Mouse (Mus musculus) urinary bladder, postnatal 4 days (tissue): ENCODE measurements at regions not wholly inside any gene's neighbourhood (a gene's known extent, or its start where the extent isn't known, plus 50 kb on each side); places are given as distances from the start of the nearest gene placed in this dataset.

ENCODE experiments used
- DNase-seq, 2 experiments: peaks; one replicate each; pipeline ENCODE4 v3.0.0; 2021 to 2022; ENCODE audit warnings: low spot score in 2 of 2

DNA sequence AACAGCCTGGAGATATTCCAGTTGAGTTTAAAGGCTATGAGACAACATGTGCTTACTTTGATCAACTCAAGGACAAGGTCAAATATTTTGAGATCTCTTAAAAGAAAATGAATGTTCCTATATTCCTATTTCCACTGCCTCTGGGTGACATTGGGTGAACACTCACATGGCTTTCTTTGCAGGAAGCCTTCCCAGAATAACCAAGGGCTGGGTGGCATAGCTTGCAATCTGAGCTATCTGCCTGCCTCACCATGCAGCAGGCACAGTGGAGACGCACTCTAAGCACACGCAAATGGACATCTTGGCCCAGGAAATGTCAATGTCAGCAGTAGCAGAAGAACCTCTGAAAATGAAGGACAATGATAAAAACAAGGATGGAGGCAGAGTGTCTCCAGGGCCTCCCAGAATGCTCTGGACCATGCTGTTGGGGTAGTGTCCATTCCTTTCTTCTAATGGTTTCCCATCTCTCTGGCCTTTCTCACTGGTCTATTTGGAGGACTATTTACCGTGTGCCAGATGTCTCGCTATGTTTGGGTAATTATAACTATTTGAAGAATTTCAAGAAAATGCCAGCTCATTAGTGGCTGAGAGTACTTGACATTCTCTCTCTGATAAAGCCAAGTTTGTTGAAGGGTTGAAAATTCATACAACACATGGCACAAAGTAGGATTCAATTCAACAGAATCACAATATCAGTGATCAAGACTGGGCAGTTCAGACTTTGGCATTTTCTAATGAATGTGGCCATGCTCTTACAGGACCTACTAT is 276.3 kb upstream of the Rnf32 start:
- DNase-seq, result no peak

GRCm38 (mm10) chr5:28904500-28904899 is 291.3 kb upstream of the Rnf32 start:
- DNase-seq, result no peak

GRCm38 (mm10) chr5:28903805-28904320 is 291.9 kb upstream of the Rnf32 start:
- DNase-seq, result no peak

DNA sequence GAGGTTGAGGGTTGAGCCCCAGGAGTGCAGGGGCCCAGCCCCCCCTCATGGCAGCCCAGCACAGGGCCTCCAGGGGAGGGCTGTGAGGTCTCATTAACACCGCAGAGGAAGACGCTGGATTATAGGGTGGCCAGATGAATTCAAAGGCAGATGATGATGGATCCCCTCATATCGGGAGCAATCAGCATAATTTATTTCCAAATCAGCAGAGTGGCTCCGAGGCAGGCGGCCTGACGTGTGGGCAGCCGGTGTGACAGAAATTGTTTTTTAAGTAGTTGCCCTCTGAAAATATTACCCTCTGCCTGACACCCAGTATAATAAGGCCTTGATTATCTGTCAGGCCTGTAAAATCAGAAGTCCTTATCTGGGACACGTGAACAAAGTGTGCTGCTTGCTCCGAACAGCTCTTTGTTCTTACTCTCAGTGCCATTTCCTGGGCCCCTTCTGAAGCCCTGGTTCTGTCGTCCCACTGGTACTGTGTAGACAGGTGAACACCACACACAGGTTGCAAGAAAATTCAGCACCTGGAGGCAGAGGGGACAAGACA is 303.0 kb upstream of the Rnf32 start:
- DNase-seq, result no peak

DNA sequence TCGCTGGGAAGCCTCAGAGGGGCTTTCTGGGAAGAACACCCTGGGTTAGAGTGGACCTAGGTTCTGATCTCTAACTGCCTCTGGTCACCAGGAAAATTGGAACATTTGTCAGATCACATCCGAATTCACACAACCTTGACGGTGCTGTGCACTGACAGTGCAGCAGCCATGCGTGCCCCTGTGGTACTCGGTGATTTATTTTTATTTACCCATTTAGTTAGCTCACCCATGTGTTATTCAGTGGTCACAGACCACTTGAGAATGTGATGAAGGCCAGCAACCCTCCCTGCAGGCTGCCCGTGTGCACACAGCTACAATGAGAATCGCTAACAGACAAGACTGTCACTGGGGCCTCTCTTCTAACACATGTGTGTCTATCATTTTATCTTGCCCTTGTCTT is 303.8 kb upstream of the Rnf32 start:
- no peak for DNase-seq

DNA sequence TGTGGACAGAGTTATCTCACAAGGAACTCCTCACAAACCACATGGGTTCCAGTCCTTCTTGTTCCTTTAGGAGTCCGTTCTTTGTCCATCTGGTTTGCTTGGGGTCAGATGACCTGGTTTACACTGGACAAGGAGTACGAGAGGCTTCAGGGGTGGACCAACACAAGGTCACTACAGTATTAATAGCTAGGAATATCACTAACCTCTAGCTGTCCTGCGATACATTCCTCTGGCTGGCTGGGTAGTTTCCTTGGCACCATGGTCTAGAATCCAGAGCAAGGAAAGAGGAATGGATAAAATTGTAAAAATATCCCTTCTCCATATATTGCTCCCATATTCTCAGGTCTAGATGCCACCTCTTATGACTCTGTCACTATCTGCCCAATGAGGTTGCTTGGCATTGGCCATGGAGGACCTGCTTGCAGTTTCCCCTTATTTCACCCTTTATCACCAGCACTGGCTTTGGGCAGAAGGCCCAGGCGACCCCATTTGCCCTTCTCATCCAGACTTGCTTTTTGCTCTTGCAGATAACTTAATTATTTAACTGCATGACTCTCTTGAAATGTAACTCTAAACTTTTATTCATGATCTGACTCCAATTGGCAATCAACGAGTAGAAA is 310.9 kb upstream of the Rnf32 start:
- no peak for DNase-seq

DNA sequence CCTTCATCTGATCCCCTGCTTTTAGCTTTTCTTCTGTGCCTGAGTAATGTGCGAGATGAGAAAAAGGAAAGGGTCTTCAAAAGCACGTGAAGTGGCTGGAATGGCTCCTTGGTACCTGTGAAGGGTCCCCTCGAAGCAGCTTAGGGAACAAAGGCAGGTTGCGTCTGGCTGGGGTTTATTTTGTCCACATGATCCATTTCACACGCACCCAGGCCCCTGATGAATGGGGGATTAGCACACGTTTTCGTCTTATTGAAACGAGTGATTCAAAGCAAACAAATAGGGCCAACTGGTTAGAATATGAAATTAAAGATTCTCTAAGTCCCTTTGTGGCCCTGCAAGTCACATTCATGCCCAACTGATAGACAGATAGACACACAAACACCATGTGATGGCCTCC is 319.6 kb upstream of the Rnf32 start:
- no peak for DNase-seq

- no peak for DNase-seq
Observed at GRCm38 (mm10) chr5:28873600-28874265, 322.1 kb upstream of the Rnf32 start.

GRCm38 (mm10) chr5:28859604-28860371 is 336.0 kb upstream of the Rnf32 start:
- DNase-seq, result no peak

- no peak for DNase-seq
Observed at GRCm38 (mm10) chr5:28838141-28838925, 357.5 kb upstream of the Rnf32 start.

DNA sequence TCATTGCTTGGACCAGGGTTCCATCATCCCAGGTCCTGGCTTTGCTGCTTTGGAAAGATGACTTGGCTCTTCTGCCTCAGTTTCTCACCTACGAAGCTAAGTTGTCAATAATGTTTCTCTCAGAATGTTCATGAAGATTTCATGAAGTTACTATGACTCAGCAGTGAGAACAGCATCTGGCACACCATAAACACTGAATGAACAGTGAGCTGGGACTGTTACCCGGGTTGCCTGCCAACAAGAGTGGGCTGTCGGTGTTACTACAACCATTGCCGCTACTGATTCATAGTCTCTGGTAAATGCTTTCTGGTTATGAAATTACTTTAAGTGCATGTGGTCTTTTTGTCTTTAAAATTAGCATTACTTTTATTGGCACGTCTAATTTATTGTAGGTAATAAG is 352.0 kb upstream of the Shh start:
- no peak for DNase-seq

- DNase-seq, result no peak
Observed at GRCm38 (mm10) chr5:28807950-28808349, 340.9 kb upstream of the Shh start.

DNA sequence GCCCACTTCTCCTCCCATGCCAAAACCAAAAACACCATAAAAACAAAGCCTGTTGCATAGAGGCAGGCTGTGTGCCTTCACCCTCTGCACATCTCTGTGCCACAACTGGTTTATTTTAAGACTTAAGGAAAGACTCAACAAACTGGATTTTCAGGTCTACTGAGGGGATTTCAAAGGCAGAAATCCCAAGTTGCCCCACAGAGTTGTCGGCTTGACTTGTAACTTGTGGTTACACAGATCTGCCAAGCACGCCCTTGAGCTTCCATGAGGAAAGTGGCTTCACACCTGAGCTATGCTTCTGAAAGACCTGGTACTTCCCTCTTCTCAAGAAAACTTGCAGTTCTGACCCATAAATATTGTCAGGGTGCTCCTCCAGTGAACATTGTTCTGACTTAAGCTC is 332.4 kb upstream of the Shh start:
- no peak for DNase-seq

DNA sequence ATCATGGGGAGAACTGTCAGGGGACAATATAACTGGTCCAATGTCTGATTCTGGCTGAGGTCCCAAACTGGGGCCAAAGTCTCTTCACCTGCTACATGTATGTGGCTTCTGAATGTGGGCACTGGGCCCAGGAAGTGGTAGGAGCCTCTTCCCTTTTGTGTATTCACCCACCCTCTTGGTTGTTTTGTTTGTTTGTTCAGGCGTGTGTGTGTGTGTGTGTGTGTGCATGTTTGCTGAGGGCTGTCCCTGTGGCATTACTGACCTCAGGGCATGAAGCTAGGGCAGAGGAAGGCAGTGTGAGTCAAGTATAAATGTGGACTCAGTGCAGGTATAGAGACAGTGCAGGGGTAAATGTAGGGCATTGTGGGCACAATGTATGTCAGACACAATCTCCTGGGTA is 331.3 kb upstream of the Shh start:
- DNase-seq, result no peak

DNA sequence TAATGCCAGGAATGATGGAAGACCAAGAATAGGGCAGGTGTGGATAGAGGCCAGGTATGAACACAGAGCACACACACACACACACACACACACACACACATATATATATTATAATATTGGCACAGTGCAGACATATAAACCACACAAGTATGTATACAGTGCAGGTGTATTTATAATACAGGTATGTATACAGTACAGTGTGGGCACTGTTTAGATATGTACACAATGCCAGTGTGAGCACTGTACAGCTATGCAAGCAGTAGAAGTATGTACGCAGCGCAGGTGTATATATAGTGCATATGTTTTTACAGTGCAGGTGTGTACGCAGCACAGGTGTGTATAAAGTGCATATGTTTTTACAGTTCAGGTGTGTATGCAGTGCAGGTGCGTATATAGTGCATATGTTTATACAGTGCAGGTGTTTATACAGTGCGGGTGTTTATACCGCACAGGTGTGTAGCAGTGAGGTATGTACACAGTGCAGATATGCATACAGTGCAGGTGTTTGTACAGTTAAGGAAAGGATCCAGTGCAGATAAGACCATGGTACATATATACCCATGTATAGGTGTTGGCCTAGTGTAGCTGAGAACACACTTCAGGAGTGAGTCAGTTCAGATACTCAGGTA is 328.2 kb upstream of the Shh start:
- DNase-seq, result no peak

DNA sequence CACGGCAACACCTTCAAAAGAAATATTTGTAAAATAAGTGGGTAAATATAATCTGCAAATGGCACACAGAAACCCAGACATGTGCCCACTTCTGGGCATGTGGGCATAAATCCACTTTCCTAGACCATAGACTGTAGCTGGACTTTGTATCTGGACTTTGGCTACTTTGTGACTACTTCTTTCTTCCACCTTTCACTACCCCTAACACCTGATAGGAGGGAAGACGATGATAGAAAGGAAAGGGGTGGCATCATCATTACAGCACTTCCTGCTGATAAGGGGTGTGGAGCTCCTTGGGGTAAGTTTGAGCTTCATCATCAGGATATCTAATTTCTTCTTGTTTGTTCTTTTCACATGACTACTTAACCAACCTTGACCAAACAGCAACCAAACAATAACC is 326.7 kb upstream of the Shh start:
- DNase-seq, result no peak

GRCm38 (mm10) chr5:28785347-28786060 is 318.4 kb upstream of the Shh start:
- DNase-seq, result no peak

GRCm38 (mm10) chr5:28784339-28784966 is 317.4 kb upstream of the Shh start:
- DNase-seq, result no peak

DNA sequence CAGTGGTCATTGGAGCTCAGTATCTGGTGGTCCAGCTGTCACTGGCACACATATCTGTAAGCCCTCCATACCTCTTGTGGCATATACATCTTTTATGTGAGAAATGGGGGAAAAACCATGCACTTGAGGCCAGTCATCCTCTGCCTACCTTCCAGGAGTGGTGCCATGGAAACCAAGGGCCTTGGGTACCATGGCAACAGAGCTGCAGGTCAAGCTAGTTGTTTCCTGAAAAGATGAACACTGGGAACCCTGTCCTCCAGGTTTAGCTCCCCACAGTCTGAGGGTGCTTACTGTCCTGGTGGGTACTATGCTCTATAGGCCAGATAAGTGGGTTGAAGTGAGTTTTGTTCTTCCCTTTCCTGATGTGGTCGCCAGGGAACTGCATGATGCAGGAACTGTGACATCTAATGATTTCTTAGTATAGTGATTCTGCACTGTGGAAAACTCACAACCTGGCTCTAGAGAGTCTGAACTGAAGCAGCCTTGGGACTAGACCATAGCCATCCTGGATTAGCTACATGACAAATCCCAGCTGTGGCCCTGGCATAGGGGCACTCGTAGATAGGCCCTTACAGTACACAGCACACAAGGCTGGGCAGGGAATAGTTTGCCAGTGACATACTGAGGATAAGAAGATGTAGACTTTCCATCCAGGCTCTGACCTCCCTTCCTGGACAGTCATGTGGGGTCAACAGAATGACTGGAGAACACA is 308.7 kb upstream of the Shh start:
- DNase-seq, result peak in 1 of 2 experiments; percentile 8
